Mouse (Mus musculus) bone marrow macrophage, adult 2 months (primary cell): Measurements from ENCODE around the gene Clec4f. TPM values are rescaled to one million over a fixed set of nuclear protein-coding genes. Genes with fewer than 3 reads are reported as not detected.

ENCODE experiments used
- H3K27ac ChIP-seq: 2 replicates; pipeline ENCODE4 v1.5.1; 2012; ENCODE audit warnings: low read depth, low read length; ENCODE audit not compliant: insufficient read depth
- H3K4me1 ChIP-seq: 2 replicates; pipeline ENCODE4 v1.6.1; 2012; ENCODE audit warnings: low read length; ENCODE audit not compliant: control insufficient read depth, insufficient read depth
- H3K4me3 ChIP-seq: 2 replicates; pipeline ENCODE4 v1.5.1; 2012; ENCODE audit warnings: mild to moderate bottlenecking, low read length, moderate library complexity; ENCODE audit not compliant: insufficient read depth
- CTCF ChIP-seq: IDR thresholded peaks from 2 replicates; pipeline ENCODE4 v1.5.1; 2012; ENCODE audit warnings: low read depth, mild to moderate bottlenecking, low read length, moderate library complexity
- POLR2A ChIP-seq: IDR thresholded peaks from 2 replicates; pipeline ENCODE4 v1.6.1; 2012; ENCODE audit warnings: mild to moderate bottlenecking, low read depth, low read length, borderline replicate concordance
- polyA plus RNA-seq: library from polyadenylated mRNA; stranded (reverse); fragments of >200 nt; gene quantifications from 2 replicates; pipeline ENCODE4 v1.2.4, GENCODE M21; 2012; ENCODE audit not compliant: missing spikeins, insufficient read depth, insufficient read length

Gene Clec4f
- polyA plus RNA-seq: not detected in 2 replicates

DNA sequence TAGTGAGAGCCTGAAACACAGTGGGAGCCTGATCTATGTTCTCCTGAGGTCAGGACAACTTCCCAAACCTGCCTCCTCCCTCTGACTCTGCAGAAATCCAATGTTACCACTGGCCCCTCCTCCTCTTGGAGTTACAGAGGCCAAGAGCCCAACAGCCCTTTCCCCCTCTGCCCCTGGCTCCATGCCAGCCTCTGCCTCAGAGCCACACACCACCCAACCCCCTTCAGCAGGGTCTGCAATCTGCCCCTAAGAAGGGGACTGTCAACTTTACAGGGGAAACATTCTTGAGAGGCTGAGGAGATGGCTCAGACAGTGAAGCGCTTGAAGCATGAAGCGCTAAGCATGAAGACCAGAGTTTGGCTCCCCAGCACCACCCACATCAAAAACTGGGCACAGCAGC, at the start of gene Clec4f:
Clec4f (minus strand) TSS at position 101 of the 400 bp plus-strand sequence.
- Histone ChIP-seq H3K4me3 (no peak within 1 kb of the TSS), H3K27ac (no peak within 1 kb of the TSS), H3K4me1 (no peaks in the 10 kb centered on the region)
- TF ChIP-seq POLR2A: no peak
- no peak for TF ChIP-seq CTCF

DNA sequence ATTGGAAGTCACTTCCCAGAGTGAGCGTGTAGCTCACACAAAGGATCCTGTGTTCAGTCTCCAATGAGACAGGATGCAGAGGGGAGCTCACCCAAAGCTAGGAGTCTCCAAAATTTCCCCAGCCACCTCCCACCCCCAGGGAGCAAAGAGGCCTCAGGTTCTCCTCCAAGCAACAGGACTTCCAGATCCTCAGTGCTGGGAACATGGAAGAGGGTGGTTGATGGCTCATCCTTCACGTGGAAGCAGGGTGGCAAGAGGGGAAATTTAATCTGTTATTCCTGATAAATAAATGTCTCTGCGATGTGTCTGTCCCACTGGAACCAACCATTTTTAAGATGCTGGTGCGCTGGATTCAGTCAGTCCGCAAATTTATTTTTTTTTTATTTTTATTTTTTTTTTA, 48.7 kb upstream of the Clec4f start:
- H3K27ac ChIP-seq: no peak overlapping the region

DNA sequence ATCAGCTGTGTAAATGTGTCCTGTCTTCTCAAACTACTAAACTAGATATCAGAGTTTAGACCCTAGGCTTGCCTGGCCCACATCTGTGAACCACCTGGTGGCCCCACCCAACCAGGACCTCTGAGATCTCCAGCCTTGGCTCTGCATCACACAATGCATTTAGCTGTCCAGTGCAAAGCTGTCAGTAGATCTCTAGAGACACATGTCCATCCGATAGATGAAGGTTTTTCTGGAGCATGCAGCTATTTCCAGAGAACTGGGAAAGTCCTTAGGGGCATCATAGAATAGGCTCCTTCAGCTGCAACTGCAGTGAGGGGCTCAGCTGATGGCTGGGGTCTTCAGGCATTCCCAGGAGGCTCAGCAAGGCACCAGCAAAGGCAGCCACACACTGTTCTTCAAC, 48.3 kb upstream of the Clec4f start:
- H3K4me1 ChIP-seq: no peaks in the 10 kb centered on the region
- H3K27ac ChIP-seq: no peak overlapping the region
- TF ChIP-seq CTCF: no peak
- TF ChIP-seq POLR2A: no peak
- no peak overlapping the region for H3K4me3 ChIP-seq

More for the DNA sequence above, 48.7 kb upstream of the Clec4f start:
- H3K4me1 ChIP-seq: no peaks in the 10 kb centered on the region
- H3K4me3 ChIP-seq: no peak overlapping the region
- TF ChIP-seq POLR2A (no peak), CTCF (no peak)

DNA sequence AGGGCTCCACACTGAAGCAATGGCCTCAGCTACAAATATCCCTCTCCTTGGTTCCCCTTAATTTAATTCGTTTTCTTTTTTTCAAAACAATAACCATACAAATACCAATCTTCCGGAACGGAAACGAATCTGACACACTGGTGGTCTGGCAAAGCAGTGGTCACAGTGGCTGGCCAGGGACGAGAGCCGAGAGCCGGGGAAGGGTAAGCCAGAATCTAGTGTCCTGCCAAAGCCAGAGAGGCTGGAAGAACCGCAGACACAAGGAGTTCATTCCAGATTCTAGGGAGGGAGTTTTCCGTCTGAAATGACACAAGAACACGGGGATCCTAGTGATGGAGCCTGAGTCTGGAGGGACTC, 47.7 kb upstream of the Clec4f start:
- no peaks in the 10 kb centered on the region for H3K4me1 ChIP-seq
- no peak overlapping the region for H3K27ac ChIP-seq
- no peak for TF ChIP-seq CTCF
- H3K4me3 ChIP-seq: no peak overlapping the region

DNA sequence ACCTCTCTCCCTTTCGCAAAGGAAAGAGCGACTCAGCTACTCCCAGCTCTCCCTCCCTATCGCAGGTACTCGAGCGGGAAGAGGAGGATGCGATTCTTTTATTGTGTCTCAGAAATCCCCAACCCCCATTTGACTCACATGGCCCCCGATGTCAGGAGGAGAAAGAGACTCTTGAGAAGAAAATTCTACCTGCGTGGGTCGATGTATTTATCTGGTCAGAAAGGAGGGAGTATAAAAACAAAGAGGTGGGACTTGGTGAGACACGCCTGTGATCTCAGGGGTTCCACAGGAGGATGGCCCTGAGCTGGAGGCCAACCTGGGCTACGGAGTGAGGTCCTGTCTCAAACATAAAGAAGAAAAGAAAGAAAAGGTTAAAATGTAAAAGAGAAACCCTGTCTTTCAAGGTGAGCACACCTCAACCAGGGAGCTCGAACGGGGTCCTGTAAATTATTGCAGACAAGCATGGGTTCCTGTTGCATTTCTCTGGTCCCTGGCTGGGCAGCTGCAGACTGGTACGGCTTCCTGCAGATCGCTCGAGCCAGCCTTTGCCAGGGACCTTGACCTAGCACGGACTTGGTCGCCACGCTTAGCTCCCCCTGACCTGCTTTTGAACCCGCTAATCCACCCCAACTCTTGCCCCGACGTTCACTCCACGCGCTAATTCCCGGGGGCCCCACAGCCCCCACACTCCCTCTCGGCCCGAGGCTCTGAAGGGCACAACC, 47.2 kb upstream of the Clec4f start:
- Histone ChIP-seq H3K27ac (no peak overlapping the region), H3K4me1 (no peaks in the 10 kb centered on the region), H3K4me3 (no peak overlapping the region)
- TF ChIP-seq POLR2A (no peak), CTCF (no peak)

DNA sequence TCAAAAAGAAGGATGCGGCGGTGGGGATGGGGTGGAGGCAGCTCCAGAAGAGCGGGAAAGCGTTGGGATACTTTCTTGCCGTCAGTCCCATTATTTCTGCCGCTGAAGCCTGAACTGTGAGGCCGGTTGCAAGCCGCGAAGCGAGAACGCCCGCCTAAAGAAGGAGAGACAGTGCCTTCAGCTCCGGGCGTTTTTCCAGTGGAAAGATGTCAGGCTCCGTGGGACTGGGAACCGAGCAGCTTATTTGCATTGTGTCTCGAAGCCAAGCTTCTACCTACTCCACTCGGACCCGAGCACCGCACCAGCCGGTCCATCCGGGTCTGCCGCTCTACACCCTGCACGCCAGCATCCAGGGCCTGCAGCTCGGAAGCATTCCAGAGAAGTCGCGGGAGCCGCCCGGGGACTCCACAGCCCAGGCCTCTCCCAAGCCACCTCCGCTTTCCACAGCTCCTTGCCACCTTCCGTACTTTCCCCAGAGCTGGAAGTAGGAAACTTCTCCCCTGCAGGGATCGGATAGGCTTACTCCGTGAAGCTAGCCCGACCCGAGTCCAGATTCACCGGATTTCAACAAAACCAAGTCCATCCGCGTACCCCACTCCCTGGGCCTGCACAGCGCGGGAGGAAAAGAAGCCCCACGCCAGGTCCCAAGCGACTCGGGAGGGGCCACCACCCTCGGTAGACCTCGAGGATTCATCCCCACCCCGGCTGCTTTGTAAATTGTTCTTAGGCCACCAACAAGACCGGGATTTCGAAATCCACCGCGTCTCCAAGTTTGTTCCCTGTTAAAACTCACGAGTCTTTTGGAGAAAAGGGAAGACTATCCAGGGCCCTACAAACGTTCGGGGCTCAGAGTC, 46.4 kb upstream of the Clec4f start:
- H3K4me1 ChIP-seq: no peaks in the 10 kb centered on the region

DNA sequence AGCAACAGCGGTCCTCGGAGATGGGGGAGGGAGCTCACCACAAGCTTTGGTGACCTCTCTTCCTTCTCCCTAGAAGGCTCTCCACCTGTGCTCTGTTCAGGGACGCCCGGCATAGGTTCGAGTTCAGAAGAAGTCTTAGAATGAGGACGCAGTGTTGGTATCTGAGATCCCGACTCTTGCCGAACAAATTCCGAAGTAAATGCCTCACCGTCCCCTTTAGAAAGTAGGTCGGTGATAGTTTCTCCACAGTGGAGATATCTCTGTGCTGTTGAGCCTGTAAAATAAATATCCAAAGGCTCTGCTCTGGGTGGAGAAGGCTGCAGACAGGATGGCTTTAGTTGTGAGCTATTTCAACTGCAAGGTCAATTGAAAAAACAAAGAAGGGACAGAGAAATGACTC, 45.0 kb upstream of the Clec4f start:
- no peak for TF ChIP-seq POLR2A
- TF ChIP-seq CTCF: no peak
- Histone ChIP-seq H3K4me3 (no peak overlapping the region), H3K27ac (no peak overlapping the region), H3K4me1 (no peaks in the 10 kb centered on the region)

More for the DNA sequence above, 46.4 kb upstream of the Clec4f start:
- TF ChIP-seq POLR2A (no peak), CTCF (no peak)
- H3K27ac ChIP-seq: no peak overlapping the region
- no peak overlapping the region for H3K4me3 ChIP-seq

DNA sequence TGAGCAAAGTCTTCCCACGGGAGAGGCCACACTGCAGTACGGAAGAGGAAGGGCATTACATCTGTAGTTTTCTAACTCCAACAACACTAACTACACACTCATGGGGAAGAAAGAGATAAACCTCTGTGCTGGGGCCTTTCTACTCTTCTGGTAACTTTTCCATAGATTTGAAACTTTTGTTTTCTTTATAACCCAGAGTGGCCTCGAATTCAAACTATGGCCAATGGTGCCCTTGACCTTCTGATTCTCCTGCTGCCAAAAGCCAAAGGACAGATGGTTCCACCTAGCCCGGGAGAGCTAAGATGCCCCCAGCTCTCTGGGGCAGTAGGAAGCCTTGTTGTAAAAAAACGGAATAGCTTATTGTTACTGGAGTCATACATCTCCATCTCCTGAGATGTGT, 44.0 kb upstream of the Clec4f start:
- Histone ChIP-seq H3K4me1 (no peaks in the 10 kb centered on the region), H3K27ac (no peak overlapping the region), H3K4me3 (no peak overlapping the region)
- TF ChIP-seq POLR2A: no peak
- TF ChIP-seq CTCF: no peak

DNA sequence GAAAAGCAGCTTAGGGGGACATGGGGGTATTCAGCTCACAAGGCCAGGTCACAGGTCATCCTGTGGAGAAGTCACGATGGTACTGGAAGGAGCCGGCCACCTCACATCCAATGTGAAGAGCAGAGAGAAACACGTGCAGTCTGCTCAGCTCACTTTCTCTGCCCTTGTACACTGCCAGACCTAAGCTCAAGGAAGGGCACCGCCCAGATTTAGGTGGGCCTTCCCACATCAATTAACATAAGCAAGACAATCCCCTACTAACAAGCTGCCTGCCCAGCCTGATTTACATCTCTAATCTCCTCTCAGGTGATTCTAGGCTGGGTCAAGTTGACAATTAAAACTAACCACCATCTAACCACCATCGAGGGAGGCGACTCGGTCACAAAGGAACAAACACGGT, 41.9 kb upstream of the Clec4f start:
- TF ChIP-seq CTCF (no peak), POLR2A (no peak)
- Histone ChIP-seq H3K4me1 (no peaks in the 10 kb centered on the region), H3K4me3 (no peak overlapping the region), H3K27ac (no peak overlapping the region)

DNA sequence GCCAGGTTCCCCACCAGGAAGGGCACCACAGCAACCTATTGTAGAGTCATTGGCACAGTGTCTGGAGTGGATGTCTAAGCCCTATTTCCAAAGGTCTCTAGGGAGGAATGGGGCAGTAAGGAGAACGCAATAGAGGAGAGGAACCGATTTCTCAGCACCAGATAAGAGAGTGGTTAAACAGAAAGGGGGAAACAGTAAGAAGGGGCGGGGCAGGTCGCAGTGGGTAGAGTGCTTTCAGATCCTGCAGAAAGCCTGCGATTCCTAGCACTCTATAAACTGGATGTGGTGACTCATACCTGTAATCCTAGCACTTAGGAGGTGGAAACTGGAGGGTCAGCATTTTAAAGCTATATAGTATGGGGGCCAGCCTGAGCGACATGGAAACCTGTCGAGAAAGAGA, 40.7 kb upstream of the Clec4f start:
- Histone ChIP-seq H3K4me1 (no peaks in the 10 kb centered on the region), H3K27ac (no peak overlapping the region), H3K4me3 (no peak overlapping the region)
- no peak for TF ChIP-seq CTCF
- no peak for TF ChIP-seq POLR2A

DNA sequence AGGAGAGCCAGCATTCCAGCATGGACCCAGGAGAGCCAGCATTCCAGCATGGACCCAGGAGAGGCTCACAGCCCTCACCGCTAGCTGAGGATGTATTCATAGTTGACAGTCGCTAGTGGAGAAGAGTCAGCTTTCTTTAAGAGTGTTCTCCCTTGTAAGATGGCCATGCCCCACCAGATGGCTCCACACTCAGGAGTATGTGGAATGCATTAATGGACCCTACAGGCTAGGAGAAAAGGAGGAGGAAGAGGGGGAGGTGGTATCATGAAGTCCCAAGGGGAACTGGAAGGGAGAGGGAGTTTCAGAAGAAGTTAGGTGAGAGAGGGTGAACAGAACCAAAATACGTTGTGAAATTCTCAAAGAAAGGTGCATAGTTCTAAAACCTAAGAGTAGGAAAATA, 39.7 kb upstream of the Clec4f start:
- Histone ChIP-seq H3K27ac (no peak overlapping the region), H3K4me1 (no peaks in the 10 kb centered on the region), H3K4me3 (no peak overlapping the region)
- TF ChIP-seq POLR2A: no peak
- no peak for TF ChIP-seq CTCF
